Mouse (Mus musculus) intestine, embryonic 16.5 days (tissue): ENCODE measurements around the gene Amz1. TPM values are rescaled to one million over a fixed set of nuclear protein-coding genes. Genes with fewer than 3 reads are reported as not detected.

ENCODE experiments used
- ATAC-seq: fragments of 200-750 bp; cut with Nextera tagmentation; 2 replicates; pipeline ENCODE4 v1.8.0; 2017; ENCODE audit warnings: moderate TSS enrichment, moderate library complexity
- H3K27ac ChIP-seq: fragments of 300-500 bp; sonication (generic); 2 replicates; pipeline ENCODE4 v1.5.1; 2014; ENCODE audit warnings: mild to moderate bottlenecking, low read length
- H3K27me3 ChIP-seq: fragments of 300-500 bp; sonication (generic); replicated peaks from 2 replicates; pipeline ENCODE4 v1.6.1; 2014; ENCODE audit warnings: low read length, control low read depth, mixed read lengths; ENCODE audit not compliant: control insufficient read depth, insufficient read depth
- H3K36me3 ChIP-seq: fragments of 300-500 bp; sonication (generic); 2 replicates; pipeline ENCODE4 v1.6.1; 2014; ENCODE audit warnings: low read length, control low read depth; ENCODE audit not compliant: control insufficient read depth, insufficient read depth
- H3K4me1 ChIP-seq: fragments of 300-500 bp; sonication (generic); 2 replicates; pipeline ENCODE4 v1.6.1; 2014; ENCODE audit warnings: low read length, control low read depth, mixed read lengths; ENCODE audit not compliant: control insufficient read depth, insufficient read depth
- H3K4me2 ChIP-seq: fragments of 300-500 bp; sonication (generic); 2 replicates; pipeline ENCODE4 v1.6.1; 2014; ENCODE audit warnings: low read depth, low read length, control low read depth
- H3K4me3 ChIP-seq: fragments of 300-500 bp; sonication (generic); 2 replicates; pipeline ENCODE4 v1.5.1; 2014; ENCODE audit warnings: mild to moderate bottlenecking, low read length
- H3K9ac ChIP-seq: fragments of 300-500 bp; sonication (generic); 2 replicates; pipeline ENCODE4 v1.6.1; 2014; ENCODE audit warnings: low read depth, low read length
- H3K9me3 ChIP-seq: fragments of 300-500 bp; sonication (generic); 2 replicates; pipeline ENCODE4 v1.6.1; 2016; ENCODE audit warnings: low read length, control low read depth; ENCODE audit not compliant: control insufficient read depth
- WGBS: fragments of 180-500 bp; shearing (Covaris S2); extraction: QIAGEN DNeasy Blood & Tissue Kit; methylation state at CpG from one replicate; pipeline ENCODE4 v1.1.7; 2014; 5-methylcytosine and 5-hydroxymethylcytosine counted together
- polyA plus RNA-seq: library from polyadenylated mRNA; unstranded; fragments of >200 nt; fragmentation: Nextera tagmentation; extraction: Ambion mirVana; gene quantifications from 2 replicates; pipeline ENCODE4 v1.2.1, GENCODE M21; 2015

The Amz1 gene
- polyA plus RNA-seq, 1 experiment from 2014 or later, result 1.4 TPM

DNA sequence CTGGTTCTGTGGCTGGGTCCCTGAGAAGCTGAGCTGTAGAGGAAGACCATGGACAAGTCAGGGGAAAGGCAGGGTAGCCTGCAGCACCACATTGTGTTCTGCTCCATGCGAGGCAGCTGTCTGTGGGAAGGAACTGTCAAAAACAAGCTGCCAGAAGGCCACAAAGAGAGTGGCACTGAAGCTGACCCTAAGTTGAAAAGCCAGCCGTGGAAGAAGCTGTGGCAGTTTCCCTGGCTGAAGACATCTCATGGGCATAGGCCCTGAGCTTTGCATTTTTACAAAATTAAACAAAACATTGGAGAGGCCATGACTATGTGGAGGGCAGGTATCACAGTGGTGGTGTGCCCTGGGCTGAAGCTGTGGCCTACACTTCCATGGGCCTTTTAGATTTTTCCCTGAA is 75.3 kb downstream of the Amz1 start:
- H3K9ac ChIP-seq, result no peak overlapping the region
- WGBS, result 65% methylated on average over 2 of the region's 2 CpGs
- peaks cover 9% of the 10 kb centered on the region for H3K4me1 ChIP-seq
- no peak overlapping the region for H3K27ac ChIP-seq
- no peak overlapping the region for H3K4me2 ChIP-seq
- H3K4me3 ChIP-seq, result no peak overlapping the region
- no peaks in the 10 kb centered on the region for H3K27me3 ChIP-seq
- no peak for ATAC-seq
- H3K36me3 ChIP-seq, result no peaks in the 10 kb centered on the region
- no peaks in the 10 kb centered on the region for H3K9me3 ChIP-seq

DNA sequence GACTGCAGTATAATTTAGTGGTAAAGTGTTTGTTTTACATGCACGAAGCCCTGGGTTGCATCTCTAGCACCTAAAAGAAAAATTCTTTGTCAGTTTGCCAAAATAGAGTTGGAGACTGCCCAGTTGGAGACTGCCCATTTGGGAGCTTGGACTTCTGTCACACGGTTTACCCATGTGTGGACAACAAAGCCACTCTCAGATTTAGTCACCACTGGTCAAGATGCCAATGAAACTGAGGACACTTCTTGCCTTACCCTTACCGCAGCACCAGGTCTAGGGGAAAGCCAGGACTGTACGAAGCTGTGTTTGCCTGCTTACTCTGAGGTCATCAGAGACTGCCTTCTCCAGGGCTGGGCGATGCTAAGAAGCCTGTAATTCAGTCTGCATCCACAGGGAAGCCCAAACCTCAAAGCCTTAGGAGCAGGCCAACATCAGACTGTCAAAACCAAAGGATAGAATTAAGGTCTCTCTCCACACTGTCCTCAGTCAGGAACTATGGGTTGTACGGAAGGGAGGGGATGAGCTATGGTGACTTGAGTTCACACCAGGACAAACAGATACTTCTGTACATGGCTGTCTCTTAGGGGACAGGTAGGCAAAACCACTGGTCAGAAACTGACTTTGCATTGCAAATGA is 76.5 kb downstream of the Amz1 start:
- H3K36me3 ChIP-seq, result no peaks in the 10 kb centered on the region
- H3K27me3 ChIP-seq, result no peaks in the 10 kb centered on the region
- no peaks in the 10 kb centered on the region; the same call in 1 of the 2 replicates for H3K4me1 ChIP-seq
- no peak for ATAC-seq
- no peak overlapping the region for H3K4me2 ChIP-seq
- H3K9ac ChIP-seq, result no peak overlapping the region
- H3K4me3 ChIP-seq, result no peak overlapping the region
- no peak overlapping the region for H3K27ac ChIP-seq
- no peaks in the 10 kb centered on the region for H3K9me3 ChIP-seq
- 77% methylated on average over 6 of the region's 6 CpGs for WGBS

DNA sequence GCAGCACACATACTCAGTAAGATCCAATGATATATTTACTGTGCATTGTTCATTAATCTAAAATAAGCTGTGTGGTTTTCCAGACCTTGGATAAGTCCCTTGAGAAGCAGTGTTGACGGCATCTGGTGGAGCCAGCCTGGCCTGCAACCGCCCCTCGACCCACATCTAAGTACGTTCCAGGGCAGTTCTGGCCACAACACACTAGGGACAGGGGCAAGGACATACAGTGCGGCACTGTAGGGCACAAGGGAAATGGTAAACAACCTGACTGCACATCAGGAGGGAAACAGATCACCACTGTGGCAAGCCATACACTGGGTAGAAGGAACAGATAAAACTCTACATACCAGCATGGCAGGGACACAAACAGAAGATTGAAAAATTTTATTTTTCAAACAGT is 77.9 kb downstream of the Amz1 start:
- Histone ChIP-seq H3K9ac (no peak overlapping the region), H3K4me3 (no peak overlapping the region), H3K36me3 (no peaks in the 10 kb centered on the region), H3K4me1 (0 out of 2 replicates have a peak, but pooled peaks cover 5% of the 10 kb centered on the region), H3K27ac (no peak overlapping the region), H3K4me2 (no peak overlapping the region), H3K27me3 (no peaks in the 10 kb centered on the region), H3K9me3 (no peaks in the 10 kb centered on the region)
- WGBS, result 79% methylated on average over 5 of the region's 5 CpGs
- ATAC-seq, result no peak

DNA sequence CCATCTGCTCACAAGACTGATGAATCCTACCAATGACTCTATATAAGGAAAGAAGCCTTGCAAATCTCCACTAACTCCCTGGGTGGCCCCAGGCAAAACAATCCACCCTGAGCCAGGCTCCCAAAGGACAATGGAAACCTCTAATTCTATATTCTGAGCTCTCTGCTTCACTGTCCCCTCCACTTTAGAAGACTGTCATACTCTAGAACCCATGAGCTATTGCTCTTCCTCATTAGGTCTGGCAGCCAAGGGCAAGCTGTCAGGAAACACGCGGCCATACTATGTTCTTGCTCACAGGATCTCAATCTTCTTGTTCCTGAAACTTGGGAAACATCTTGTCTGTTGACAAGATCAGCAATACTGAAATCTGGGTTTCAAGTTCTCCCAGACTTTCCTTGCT is 82.3 kb downstream of the Amz1 start:
- H3K36me3 ChIP-seq, result no peaks in the 10 kb centered on the region
- peak overlapping the region; percentile 40; the same call in 1 of the 2 replicates for H3K27ac ChIP-seq
- H3K27me3 ChIP-seq, result no peaks in the 10 kb centered on the region
- 0 out of 2 replicates have a peak, but pooled peaks cover 5% of the 10 kb centered on the region for H3K4me1 ChIP-seq
- 74% methylated on average over 2 of the region's 2 CpGs for WGBS
- H3K4me3 ChIP-seq, result no peak overlapping the region
- no peak overlapping the region for H3K4me2 ChIP-seq
- no peak overlapping the region for H3K9ac ChIP-seq
- no peaks in the 10 kb centered on the region for H3K9me3 ChIP-seq
- no peak for ATAC-seq

DNA sequence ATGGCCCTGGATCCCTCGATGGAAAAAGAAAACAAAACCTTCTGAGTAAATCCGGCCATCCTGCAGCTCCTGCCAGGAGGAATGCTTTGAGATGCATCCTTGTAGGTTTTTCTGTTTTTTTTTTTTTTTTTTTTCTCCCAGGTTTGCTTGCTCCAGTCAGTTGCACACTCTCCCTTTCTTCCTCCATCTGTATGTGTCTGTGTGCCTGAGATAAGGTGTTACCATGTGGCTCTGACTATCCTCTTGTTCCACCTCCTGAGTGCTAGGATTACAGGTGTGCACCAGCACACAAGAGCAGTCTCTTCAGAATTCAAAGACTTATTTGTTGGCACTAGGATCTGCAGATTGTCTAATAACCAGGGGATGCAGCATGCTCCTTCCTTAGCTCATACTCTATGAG is 83.0 kb downstream of the Amz1 start:
- Histone ChIP-seq H3K36me3 (no peaks in the 10 kb centered on the region), H3K4me2 (no peak overlapping the region), H3K4me3 (no peak overlapping the region), H3K27me3 (no peaks in the 10 kb centered on the region), H3K27ac (0 out of 2 replicates have a peak overlapping the region, but pooled peaks have one; percentile 40), H3K9ac (no peak overlapping the region), H3K4me1 (peaks cover 10% of the 10 kb centered on the region; the same call in 1 of the 2 replicates), H3K9me3 (no peaks in the 10 kb centered on the region)
- no peak for ATAC-seq
- WGBS, result 39% methylated on average over 2 of the region's 2 CpGs

Other genes with a start within 250 kb of the Amz1 start
- 19.9 and 21.0 TPM in 2 replicates for gene Chst12, start 218.6 kb upstream of the Amz1 start, polyA plus RNA-seq
- gene Grifin, start 159.1 kb upstream of the Amz1 start, polyA plus RNA-seq, result 0.70 and 0.80 TPM in 2 replicates
- gene Lfng, start 116.8 kb upstream of the Amz1 start, polyA plus RNA-seq, result 11.9 and 13.4 TPM in 2 replicates
- gene Ttyh3, start 75.1 kb upstream of the Amz1 start, polyA plus RNA-seq, result 17.0 and 24.3 TPM in 2 replicates
- 16.7 and 18.2 TPM in 2 replicates for gene Iqce, start 21.7 kb upstream of the Amz1 start, polyA plus RNA-seq
- 19.0 and 20.0 TPM in 2 replicates for gene Brat1, start 19.1 kb upstream of the Amz1 start, polyA plus RNA-seq
- 5.2 and 5.4 TPM in 2 replicates for gene Gna12, start 106.3 kb downstream of the Amz1 start, polyA plus RNA-seq